Mouse (Mus musculus): Measurements from ENCODE around the gene Cpne5. TPM values are rescaled to one million over a fixed set of nuclear protein-coding genes. Genes with fewer than 3 reads are reported as not detected.

Gene Cpne5
- total and polyA plus RNA-seq, 3 experiments = 0.19 to 1.0 TPM; not detected in 1

DNA sequence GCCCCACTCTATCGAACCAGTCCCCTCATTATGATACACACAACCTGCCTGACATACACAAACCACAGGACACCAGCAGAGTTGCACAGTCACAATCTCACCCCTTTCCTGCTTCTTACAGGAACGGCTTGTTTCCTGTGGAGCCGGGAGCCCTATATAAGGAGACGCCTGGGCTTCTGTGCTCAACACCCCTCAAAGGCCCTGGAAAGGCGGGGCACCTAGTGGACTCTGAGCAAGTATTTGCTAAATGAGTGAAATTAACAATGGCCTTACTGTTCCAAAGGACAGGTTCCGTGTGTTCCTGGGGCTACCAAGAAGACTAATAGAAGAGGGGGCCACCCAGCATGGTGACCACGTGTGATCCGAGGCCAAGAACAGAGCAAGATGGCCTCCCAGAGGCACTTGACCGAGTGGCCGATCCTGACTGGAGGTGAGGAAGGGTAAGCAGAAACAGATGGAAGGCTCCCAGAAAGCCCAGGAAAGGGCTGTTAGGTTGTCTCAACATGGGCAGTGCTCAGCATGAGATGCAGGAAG, 20.1 kb upstream of the Cpne5 start:
- no peak overlapping the region for H3K4me3 ChIP-seq (ENCODE audit: control insufficient read depth in 1 of 2, insufficient read depth in 1 of 2, low read depth in 2 of 2, low read length in 2 of 2)
- no peaks in the 10 kb centered on the region for H3K27me3 ChIP-seq (ENCODE audit: control insufficient read depth in 1 of 2, insufficient read depth in 2 of 2, low read length in 2 of 2)
- no peaks in the 10 kb centered on the region for H3K9me3 ChIP-seq (replicated peaks; ENCODE audit: insufficient read depth, low read length)
- H3K9ac ChIP-seq (ENCODE audit: control insufficient read depth, low read depth, low read length, poor library complexity, severe bottlenecking) = no peak overlapping the region
- no peak overlapping the region for H3K27ac ChIP-seq (ENCODE audit: control insufficient read depth, low read depth, low read length)
- peaks cover 51% of the 10 kb centered on the region for H3K79me2 ChIP-seq (ENCODE audit: control insufficient read depth, insufficient read depth, low read length, poor library complexity)
- TF ChIP-seq RAD21 (IDR thresholded peaks at IDR 0.05; ENCODE audit: low read depth, low read length) = no peak
- no peak for TF ChIP-seq ZC3H11A (IDR thresholded peaks at IDR 0.05; ENCODE audit: low read depth, low read length)
- no peak for TF ChIP-seq MAX (IDR thresholded peaks at IDR 0.05; ENCODE audit: low read length)
- no peak for TF ChIP-seq CHD1 (IDR thresholded peaks at IDR 0.05; ENCODE audit: low read depth, low read length)
- TF ChIP-seq ZKSCAN1 (IDR thresholded peaks at IDR 0.05; ENCODE audit: low read depth, low read length) = no peak
- DNase-seq (ENCODE audit: low read depth, low spot score) = no peak
- H3K4me1 ChIP-seq (ENCODE audit: control insufficient read depth in 1 of 2, insufficient read depth in 2 of 2, low read length in 2 of 2) = peaks cover 0 to 17% of the 10 kb centered on the region in 2 experiments; a peak in 3 of 4 replicates
- peaks cover 6 to 7% of the 10 kb centered on the region in 2 experiments for H3K36me3 ChIP-seq (ENCODE audit: control insufficient read depth in 1 of 2, insufficient read depth in 2 of 2, low read length in 2 of 2)

DNA sequence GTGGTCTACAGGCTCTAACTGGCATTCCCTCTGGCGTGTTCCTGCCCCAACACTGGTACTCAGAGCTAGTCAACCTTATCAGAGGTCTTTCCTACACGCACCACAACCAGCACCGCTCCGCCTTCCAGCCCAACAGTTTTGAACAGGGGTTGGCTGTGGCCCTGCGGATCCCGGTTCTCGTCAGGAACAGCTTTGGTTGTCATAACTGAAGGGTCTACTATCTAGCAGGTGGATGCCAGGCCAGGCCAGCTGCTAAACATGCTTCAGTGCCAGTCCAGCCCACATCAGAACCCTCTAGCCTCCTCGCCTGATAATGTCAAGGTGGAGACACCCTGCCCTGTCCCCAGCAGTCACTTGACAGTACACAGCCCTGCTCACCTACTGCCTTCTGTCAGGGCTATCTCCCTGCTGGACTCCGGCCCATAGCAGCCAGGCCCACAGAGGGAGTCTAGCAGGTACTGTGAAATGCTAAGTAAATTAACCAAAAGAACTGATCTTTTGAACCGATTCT, 19.1 kb upstream of the Cpne5 start:
- Histone ChIP-seq H3K4me1 (ENCODE audit: control insufficient read depth in 1 of 2, insufficient read depth in 2 of 2, low read length in 2 of 2) (peaks cover 0 to 14% of the 10 kb centered on the region in 2 experiments; a peak in 2 of 4 replicates), H3K79me2 (ENCODE audit: control insufficient read depth, insufficient read depth, low read length, poor library complexity) (peaks cover 42% of the 10 kb centered on the region), H3K27ac (ENCODE audit: control insufficient read depth, low read depth, low read length) (no peak overlapping the region), H3K36me3 (ENCODE audit: control insufficient read depth in 1 of 2, insufficient read depth in 2 of 2, low read length in 2 of 2) (peaks cover 6 to 7% of the 10 kb centered on the region in 2 experiments), H3K9me3 (replicated peaks; ENCODE audit: insufficient read depth, low read length) (no peaks in the 10 kb centered on the region), H3K27me3 (ENCODE audit: control insufficient read depth in 1 of 2, insufficient read depth in 2 of 2, low read length in 2 of 2) (no peaks in the 10 kb centered on the region), H3K9ac (ENCODE audit: control insufficient read depth, low read depth, low read length, poor library complexity, severe bottlenecking) (no peak overlapping the region), H3K4me3 (ENCODE audit: control insufficient read depth in 1 of 2, insufficient read depth in 1 of 2, low read depth in 2 of 2, low read length in 2 of 2) (no peak overlapping the region)
- no peak for TF ChIP-seq NELFE (IDR thresholded peaks at IDR 0.05; ENCODE audit: low read depth, low read length)
- no peak for TF ChIP-seq ZNF384 (IDR thresholded peaks at IDR 0.05; ENCODE audit: low read depth, low read length)
- no peak for TF ChIP-seq SIN3A (IDR thresholded peaks at IDR 0.05; ENCODE audit: low read length)
- no peak for TF ChIP-seq UBTF (IDR thresholded peaks at IDR 0.05; ENCODE audit: borderline replicate concordance, insufficient read depth, low read depth, low read length)
- no peak for TF ChIP-seq GATA1 (IDR thresholded peaks at IDR 0.05; ENCODE audit: low read depth, low read length)
- no peak for TF ChIP-seq MYC (IDR thresholded peaks at IDR 0.05; ENCODE audit: low read depth, low read length)
- TF ChIP-seq EP300 (IDR thresholded peaks at IDR 0.05; ENCODE audit: low read depth in 1 of 2, low read length in 2 of 2) = no peak
- no peak for TF ChIP-seq ELF1 (IDR thresholded peaks at IDR 0.05; ENCODE audit: low read depth, low read length)
- TF ChIP-seq ZC3H11A (IDR thresholded peaks at IDR 0.05; ENCODE audit: low read depth, low read length) = no peak
- TF ChIP-seq E2F4 (IDR thresholded peaks at IDR 0.05; ENCODE audit: borderline replicate concordance, low read depth, low read length) = no peak
- TF ChIP-seq USF2 (IDR thresholded peaks at IDR 0.05; ENCODE audit: borderline replicate concordance in 1 of 2, insufficient read depth in 1 of 2, low read depth in 1 of 2, low read length in 2 of 2) = no peak
- no peak for TF ChIP-seq USF1 (IDR thresholded peaks at IDR 0.05; ENCODE audit: low read depth, low read length)
- TF ChIP-seq KAT2A (conservative IDR thresholded peaks at IDR 0.05; ENCODE audit: low read depth, low read length) = no peak
- TF ChIP-seq RAD21 (IDR thresholded peaks at IDR 0.05; ENCODE audit: low read depth, low read length) = no peak
- no peak for TF ChIP-seq GABPA (IDR thresholded peaks at IDR 0.05; ENCODE audit: low read depth, low read length)
- no peak for TF ChIP-seq POLR2A (IDR thresholded peaks at IDR 0.05; ENCODE audit: control insufficient read depth in 1 of 2, insufficient read depth in 1 of 2, low read depth in 1 of 2, low read length in 2 of 2, poor library complexity in 1 of 2)
- TF ChIP-seq TCF12 (IDR thresholded peaks at IDR 0.05; ENCODE audit: low read depth, low read length) = no peak
- no peak for DNase-seq (ENCODE audit: low read depth, low spot score)
